Mouse (Mus musculus): Measurements from ENCODE around the gene Mphosph6. TPM values are rescaled to one million over a fixed set of nuclear protein-coding genes. Genes with fewer than 3 reads are reported as not detected.

Gene Mphosph6
- polyA plus RNA-seq, 1 experiment from 2014 or later = 43.4 TPM

DNA sequence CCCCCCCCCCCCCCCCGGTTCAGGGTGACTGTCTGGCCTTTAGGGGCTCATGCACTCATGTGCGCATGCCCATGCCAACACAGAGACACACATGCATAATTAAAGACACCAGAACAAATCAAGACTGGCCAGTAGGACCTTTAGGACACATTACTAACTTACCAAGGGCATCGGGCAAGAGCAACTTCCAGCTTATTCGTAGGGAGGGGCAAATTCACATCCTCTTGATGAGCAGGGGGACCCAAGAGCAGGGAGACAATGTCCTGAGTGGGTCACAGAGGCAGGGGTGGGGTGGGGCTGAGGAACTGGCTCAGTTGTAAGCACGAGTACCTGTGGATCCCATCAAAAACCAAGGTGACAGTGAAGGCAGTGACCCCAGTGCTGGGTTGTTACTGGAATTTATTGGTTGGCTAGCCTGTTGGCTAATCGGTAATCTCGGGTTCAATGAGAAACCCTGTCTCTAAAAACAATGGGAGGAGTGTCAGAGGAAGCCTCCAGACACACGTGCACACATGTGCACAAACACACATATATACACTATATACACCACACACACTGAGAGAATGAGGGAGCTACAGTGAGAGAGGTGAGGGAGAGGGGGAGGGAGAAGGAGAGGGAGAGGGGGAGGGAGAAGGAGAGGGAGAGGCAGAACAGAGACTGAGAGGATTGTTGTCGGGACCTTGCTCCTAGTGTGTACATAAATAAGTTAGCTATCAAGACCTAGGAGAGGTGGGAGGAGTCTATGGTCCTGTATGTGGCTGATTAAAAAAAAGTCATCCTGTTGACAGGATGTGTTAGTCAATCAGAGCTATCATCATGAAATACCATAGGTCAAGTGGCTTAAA lies 53.6 kb downstream of the Mphosph6 start:
- no peaks in the 10 kb centered on the region for H3K4me1 ChIP-seq (ENCODE audit: control insufficient read depth, insufficient read depth, low read length)
- WGBS = 69% methylated on average over 8 of the region's 9 CpGs
- no peaks in the 10 kb centered on the region for H3K27me3 ChIP-seq (replicated peaks; ENCODE audit: control insufficient read depth, insufficient read depth, low read length)
- H3K4me3 ChIP-seq (ENCODE audit: low read length) = no peak overlapping the region
- no peaks in the 10 kb centered on the region for H3K9me3 ChIP-seq (ENCODE audit: control insufficient read depth, low read length)
- H3K27ac ChIP-seq (ENCODE audit: low read length) = no peak overlapping the region
- H3K36me3 ChIP-seq (ENCODE audit: control insufficient read depth, insufficient read depth, low read length) = no peaks in the 10 kb centered on the region
- ATAC-seq = peak; percentile 42; the same call in 1 of the 2 replicates
- H3K4me2 ChIP-seq (ENCODE audit: low read depth, low read length) = no peak overlapping the region
- H3K9ac ChIP-seq (ENCODE audit: low read depth, low read length) = no peak overlapping the region

DNA sequence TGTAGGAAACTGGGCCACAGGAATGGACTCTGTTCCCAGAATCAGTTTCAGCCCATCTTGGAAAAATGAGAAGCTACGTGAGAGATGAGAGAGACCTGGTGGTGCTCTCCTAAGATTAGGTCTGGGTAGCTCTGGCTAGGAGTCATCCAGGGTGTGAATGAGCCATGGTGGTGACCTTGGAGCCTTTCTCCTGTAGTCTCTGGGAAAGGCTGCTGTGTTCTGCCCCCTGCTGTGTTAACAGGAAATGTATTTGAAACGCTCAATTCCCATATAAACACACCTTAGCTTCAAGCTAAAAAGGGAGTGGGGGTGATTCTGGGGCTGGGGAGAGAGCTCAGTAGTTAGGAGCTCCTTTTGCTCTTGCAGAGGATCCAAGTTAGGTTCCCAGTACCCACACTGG lies 54.3 kb downstream of the Mphosph6 start:
- ATAC-seq = no peak
- H3K9ac ChIP-seq (ENCODE audit: low read depth, low read length) = no peak overlapping the region
- no peak overlapping the region for H3K4me3 ChIP-seq (ENCODE audit: low read length)
- H3K9me3 ChIP-seq (ENCODE audit: control insufficient read depth, low read length) = no peaks in the 10 kb centered on the region
- no peaks in the 10 kb centered on the region for H3K27me3 ChIP-seq (replicated peaks; ENCODE audit: control insufficient read depth, insufficient read depth, low read length)
- H3K4me2 ChIP-seq (ENCODE audit: low read depth, low read length) = no peak overlapping the region
- no peaks in the 10 kb centered on the region for H3K4me1 ChIP-seq (ENCODE audit: control insufficient read depth, insufficient read depth, low read length)
- H3K36me3 ChIP-seq (ENCODE audit: control insufficient read depth, insufficient read depth, low read length) = no peaks in the 10 kb centered on the region
- WGBS = 34% methylated on average over 2 of the region's 2 CpGs
- no peak overlapping the region for H3K27ac ChIP-seq (ENCODE audit: low read length)

DNA sequence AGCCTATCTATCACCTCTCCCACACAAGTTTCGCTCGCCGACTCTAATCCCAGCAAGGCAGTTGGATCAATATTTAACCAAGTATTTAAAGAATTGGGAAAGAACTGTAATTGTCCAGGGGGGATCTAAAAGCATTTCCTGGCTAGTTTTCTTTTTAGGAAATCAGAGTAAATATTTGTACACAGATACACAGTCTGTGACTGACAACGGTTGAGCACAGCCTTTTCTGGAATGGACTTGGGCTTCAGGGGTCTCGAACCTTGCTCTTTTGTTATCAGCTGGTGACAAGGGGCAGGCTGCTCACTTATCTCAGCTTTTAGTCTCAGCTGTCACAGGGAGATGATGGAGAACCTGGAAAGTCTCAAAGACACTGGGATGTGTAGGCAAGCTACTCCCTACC lies 55.1 kb downstream of the Mphosph6 start:
- Histone ChIP-seq H3K9ac (ENCODE audit: low read depth, low read length) (no peak overlapping the region), H3K27ac (ENCODE audit: low read length) (no peak overlapping the region), H3K36me3 (ENCODE audit: control insufficient read depth, insufficient read depth, low read length) (no peaks in the 10 kb centered on the region), H3K4me1 (ENCODE audit: control insufficient read depth, insufficient read depth, low read length) (no peaks in the 10 kb centered on the region), H3K27me3 (replicated peaks; ENCODE audit: control insufficient read depth, insufficient read depth, low read length) (no peaks in the 10 kb centered on the region), H3K4me2 (ENCODE audit: low read depth, low read length) (no peak overlapping the region), H3K4me3 (ENCODE audit: low read length) (no peak overlapping the region), H3K9me3 (ENCODE audit: control insufficient read depth, low read length) (no peaks in the 10 kb centered on the region)
- 67% methylated on average over 5 of the region's 5 CpGs for WGBS
- no peak for ATAC-seq

DNA sequence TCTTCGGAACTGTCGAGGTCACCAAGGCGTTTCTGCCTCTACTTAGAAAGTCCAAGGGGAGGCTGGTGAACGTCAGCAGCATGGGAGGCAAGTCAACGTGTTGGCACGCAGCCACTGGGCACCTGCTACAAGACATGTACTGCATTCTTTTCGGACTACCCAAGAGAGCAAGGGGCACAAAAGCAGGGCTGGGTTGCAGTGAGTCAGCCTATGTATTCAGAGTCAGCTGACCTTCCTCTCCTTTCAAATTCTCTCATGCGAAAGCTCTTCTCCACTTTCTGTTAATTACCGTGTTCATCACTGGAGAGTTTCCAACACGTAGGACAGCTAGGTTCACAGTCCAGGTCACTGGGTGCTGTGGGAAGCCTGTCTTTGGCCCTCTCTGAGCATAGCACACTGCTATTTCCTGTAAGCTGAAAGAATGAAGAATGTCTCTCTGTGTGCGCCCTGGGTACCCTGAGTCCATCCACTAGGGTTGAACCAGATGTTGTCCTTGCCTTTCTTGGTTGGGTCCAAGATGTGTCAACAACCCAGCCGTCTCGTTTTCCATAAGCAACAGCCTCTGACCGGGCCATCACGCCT lies 59.2 kb downstream of the Mphosph6 start:
- Histone ChIP-seq H3K4me1 (ENCODE audit: control insufficient read depth, insufficient read depth, low read length) (no peaks in the 10 kb centered on the region), H3K4me2 (ENCODE audit: low read depth, low read length) (no peak overlapping the region), H3K36me3 (ENCODE audit: control insufficient read depth, insufficient read depth, low read length) (no peaks in the 10 kb centered on the region), H3K27ac (ENCODE audit: low read length) (no peak overlapping the region), H3K9me3 (ENCODE audit: control insufficient read depth, low read length) (no peaks in the 10 kb centered on the region), H3K4me3 (ENCODE audit: low read length) (no peak overlapping the region), H3K9ac (ENCODE audit: low read depth, low read length) (no peak overlapping the region), H3K27me3 (replicated peaks; ENCODE audit: control insufficient read depth, insufficient read depth, low read length) (no peaks in the 10 kb centered on the region)
- WGBS = 77% methylated on average over 15 of the region's 15 CpGs
- no peak for ATAC-seq

Other genes with a start within 250 kb of the Mphosph6 start
- gene Sdr42e1, start 128.3 kb downstream of the Mphosph6 start, polyA plus RNA-seq (2015; fragmentation: Nextera tagmentation; extraction: Ambion mirVana) = 7.9 and 8.7 TPM in 2 replicates
- gene Hsd17b2, start 100.0 kb downstream of the Mphosph6 start, polyA plus RNA-seq (2015; fragmentation: Nextera tagmentation; extraction: Ambion mirVana) = 50.8 and 52.4 TPM in 2 replicates

Measured in intestine, embryonic 16.5 days (tissue).